Mouse (Mus musculus): ENCODE results near the gene Lman1l. TPM values are rescaled to one million over a fixed set of nuclear protein-coding genes. Genes with fewer than 3 reads are reported as not detected.

Gene Lman1l
- polyA plus RNA-seq, 1 experiment = not detected

DNA sequence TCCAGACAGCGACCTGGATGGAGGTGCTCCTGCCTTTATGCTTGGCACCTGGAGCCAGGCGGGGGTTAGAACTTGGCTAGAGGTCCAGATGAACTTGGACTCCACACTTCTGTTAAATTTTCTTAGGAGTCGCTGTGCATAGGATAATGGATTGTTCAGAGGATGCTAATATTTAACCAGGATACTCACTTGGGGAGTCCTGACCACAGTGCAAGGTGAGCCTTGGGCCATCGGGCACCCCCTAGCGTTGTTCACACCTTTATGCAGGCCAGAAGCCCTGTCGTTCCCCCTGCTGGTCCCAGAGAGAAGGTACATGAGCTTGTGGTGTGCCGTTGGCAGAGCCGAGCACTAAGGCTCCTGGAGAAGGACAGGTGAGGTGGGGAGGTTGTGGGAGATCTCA, 53.7 kb downstream of the Lman1l start:
- H3K4me1 ChIP-seq = peaks cover 98% of the 10 kb centered on the region
- TF ChIP-seq FLI1 (IDR thresholded peaks at IDR 0.05; ENCODE audit: low read length) (no peak), GATA1 (IDR thresholded peaks at IDR 0.05; ENCODE audit: borderline replicate concordance, low read length) (no peak)
- peak overlapping the region; percentile 17 for H3K4me3 ChIP-seq (replicated peaks)
- H3K9me3 ChIP-seq = no peaks in the 10 kb centered on the region; the same call in 1 of the 2 replicates
- no peaks in the 10 kb centered on the region for H3K27me3 ChIP-seq (replicated peaks)
- peaks cover 79% of the 10 kb centered on the region for H3K36me3 ChIP-seq (replicated peaks; ENCODE audit: low read length)

DNA sequence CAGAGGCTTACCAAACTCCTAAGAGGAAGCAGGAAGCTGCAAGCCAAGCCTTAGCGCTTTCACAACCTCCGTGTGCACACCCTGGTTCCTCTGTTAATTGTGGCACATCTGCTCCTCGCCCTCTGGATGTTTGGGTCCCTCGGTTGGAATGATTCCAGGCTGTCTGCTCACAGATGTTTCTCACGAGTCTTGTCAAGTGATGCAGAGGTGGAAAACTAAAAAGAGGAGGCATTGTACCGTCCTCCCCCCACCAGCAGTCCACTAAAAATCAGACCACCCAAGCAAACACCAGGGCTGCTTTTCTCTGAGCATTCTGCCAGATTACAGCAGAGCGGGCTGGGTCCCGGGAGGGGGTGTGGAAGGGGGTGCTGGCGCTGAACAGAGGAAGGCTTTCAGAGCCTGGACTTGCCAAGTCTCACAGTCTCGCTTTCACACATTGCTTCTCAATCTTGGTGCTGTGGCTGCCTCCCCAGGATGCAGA, 54.8 kb downstream of the Lman1l start:
- Histone ChIP-seq H3K27me3 (replicated peaks) (no peaks in the 10 kb centered on the region), H3K4me1 (peaks cover 91% of the 10 kb centered on the region), H3K9me3 (no peaks in the 10 kb centered on the region), H3K4me3 (replicated peaks) (peak overlapping the region; percentile 56), H3K36me3 (replicated peaks; ENCODE audit: low read length) (peaks cover 70% of the 10 kb centered on the region)
- TF ChIP-seq FLI1 (IDR thresholded peaks at IDR 0.05; ENCODE audit: low read length) = no peak
- TF ChIP-seq GATA1 (IDR thresholded peaks at IDR 0.05; ENCODE audit: borderline replicate concordance, low read length) = no peak

DNA sequence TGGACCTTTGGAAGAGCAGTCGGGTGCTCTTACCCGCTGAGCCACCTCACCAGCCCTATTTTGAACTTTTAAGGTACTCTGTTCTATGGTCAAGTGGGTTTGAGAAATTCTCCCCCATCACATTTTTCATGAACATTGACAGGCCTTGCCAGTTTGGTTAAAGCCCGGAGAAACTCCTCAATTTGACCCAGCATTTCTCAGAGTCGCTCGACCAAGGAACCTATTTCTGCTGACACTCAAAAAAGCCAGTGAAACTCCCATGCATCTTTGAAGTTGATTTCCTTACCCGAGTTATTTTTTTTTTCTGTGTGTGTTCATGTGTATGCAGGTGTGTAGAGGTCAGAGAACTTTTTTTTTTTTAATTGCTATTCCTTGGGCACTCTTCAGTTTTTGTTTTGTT, 56.0 kb downstream of the Lman1l start:
- Histone ChIP-seq H3K36me3 (replicated peaks; ENCODE audit: low read length) (peaks cover 60% of the 10 kb centered on the region), H3K4me3 (replicated peaks) (no peak overlapping the region), H3K27me3 (replicated peaks) (no peaks in the 10 kb centered on the region), H3K4me1 (peaks cover 88% of the 10 kb centered on the region), H3K9me3 (no peaks in the 10 kb centered on the region)
- TF ChIP-seq GATA1 (IDR thresholded peaks at IDR 0.05; ENCODE audit: borderline replicate concordance, low read length) = no peak
- TF ChIP-seq FLI1 (IDR thresholded peaks at IDR 0.05; ENCODE audit: low read length) = no peak

DNA sequence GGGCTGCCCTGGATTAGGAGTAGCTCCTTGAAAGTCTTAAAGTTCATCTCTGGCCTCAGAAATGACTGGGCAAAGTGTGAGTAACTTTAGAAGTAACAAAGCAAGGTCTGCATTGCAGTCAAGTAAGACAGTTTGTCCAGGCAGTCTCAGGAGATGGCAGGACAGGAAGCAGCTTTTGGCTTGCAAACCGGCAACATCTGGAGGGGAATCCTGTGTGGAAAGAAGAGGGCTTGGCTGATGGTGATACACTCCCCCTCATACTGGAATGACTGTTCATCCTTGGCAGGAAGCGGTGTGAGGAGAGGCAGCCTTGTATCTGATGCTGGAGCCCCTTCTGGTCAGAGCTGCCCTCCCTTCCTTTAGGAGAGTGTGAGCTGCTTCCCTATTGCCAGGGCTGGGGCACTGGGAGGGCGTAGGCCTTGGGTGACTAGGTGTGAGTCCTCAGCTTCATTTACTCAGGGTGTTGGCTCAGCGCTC, 57.6 kb downstream of the Lman1l start:
- peaks cover 87% of the 10 kb centered on the region for H3K4me1 ChIP-seq
- H3K27me3 ChIP-seq (replicated peaks) = no peaks in the 10 kb centered on the region
- TF ChIP-seq GATA1 (IDR thresholded peaks at IDR 0.05; ENCODE audit: borderline replicate concordance, low read length) (peak; percentile 98), FLI1 (IDR thresholded peaks at IDR 0.05; ENCODE audit: low read length) (peak; percentile 90)
- H3K9me3 ChIP-seq = no peaks in the 10 kb centered on the region
- H3K4me3 ChIP-seq (replicated peaks) = peak overlapping the region; percentile 94
- peaks cover 43% of the 10 kb centered on the region for H3K36me3 ChIP-seq (replicated peaks; ENCODE audit: low read length)

DNA sequence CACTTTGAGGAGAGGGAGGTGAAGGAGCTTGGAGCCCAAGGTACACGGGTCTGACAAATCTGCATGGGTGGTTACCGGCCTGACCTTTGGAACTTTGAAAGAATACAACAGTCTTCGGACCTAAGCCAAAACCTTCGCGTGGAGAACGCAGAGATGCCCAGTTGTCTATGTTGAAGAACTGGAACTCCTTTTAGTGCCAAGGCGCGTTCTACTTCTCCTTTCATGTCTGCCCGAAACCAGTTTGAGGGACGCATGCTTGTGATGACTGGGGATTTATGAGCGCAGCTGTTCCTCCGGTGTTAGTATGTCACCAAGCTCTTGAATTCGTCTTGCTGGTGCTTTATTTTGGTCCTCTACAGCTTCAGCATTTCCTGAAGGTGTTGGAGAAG, 58.9 kb downstream of the Lman1l start:
- H3K27me3 ChIP-seq (replicated peaks) = no peaks in the 10 kb centered on the region
- H3K36me3 ChIP-seq (replicated peaks; ENCODE audit: low read length) = peaks cover 31% of the 10 kb centered on the region
- TF ChIP-seq GATA1 (IDR thresholded peaks at IDR 0.05; ENCODE audit: borderline replicate concordance, low read length) = no peak
- TF ChIP-seq FLI1 (IDR thresholded peaks at IDR 0.05; ENCODE audit: low read length) = no peak
- peak overlapping the region; percentile 94 for H3K4me3 ChIP-seq (replicated peaks)
- H3K9me3 ChIP-seq = no peaks in the 10 kb centered on the region
- H3K4me1 ChIP-seq = peaks cover 87% of the 10 kb centered on the region

DNA sequence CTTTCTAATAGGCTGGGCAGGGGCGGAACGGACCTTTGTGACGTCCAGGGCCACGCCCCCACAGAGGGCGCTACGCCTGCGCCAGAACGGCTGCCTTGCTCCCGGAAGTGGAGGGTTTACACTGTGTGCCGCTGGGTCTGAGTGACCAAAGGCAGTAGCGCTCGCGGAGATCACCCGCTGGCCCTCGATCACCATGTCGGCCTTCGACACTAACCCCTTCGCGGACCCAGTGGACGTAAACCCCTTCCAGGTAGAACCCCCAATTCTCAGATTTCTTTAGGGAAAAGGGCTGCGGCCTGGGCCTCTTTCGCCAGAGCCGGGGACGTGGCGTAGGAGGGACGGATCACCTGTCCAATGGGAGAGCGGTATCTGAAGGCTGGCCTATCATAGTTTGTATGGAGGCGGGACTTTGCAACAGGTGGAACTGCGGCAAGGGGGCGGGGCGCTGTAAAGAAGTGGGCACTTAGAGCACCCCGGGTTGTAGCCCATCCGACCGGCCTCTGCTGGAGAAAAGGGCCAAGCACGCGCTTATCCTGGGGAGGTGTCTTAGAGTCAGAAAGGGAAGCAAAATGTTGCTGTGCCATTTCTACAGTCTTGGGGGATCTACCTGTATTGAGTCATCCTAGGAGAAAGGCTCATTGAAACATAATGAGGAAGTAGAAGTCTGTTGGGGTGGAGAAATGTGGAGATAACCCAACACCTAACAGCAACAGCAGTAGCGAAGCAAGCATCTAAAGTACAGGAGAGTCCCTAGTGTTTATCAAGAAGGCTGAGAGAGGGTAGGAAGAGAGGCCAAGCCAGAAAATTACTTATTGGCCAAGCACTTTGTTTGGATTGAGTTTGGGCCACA, 59.5 kb downstream of the Lman1l start, which contains the start of gene Scamp2:
Gene Scamp2 (plus strand): TSS at position 83 of the 850 bp plus-strand sequence.
- no peaks in the 10 kb centered on the region for H3K9me3 ChIP-seq
- H3K4me3 ChIP-seq (replicated peaks) = peak within 1 kb of the TSS; percentile 94
- H3K4me1 ChIP-seq = peaks cover 81% of the 10 kb centered on the region
- no peaks in the 10 kb centered on the region for H3K27me3 ChIP-seq (replicated peaks)
- no peak for TF ChIP-seq FLI1 (IDR thresholded peaks at IDR 0.05; ENCODE audit: low read length)
- no peak for TF ChIP-seq GATA1 (IDR thresholded peaks at IDR 0.05; ENCODE audit: borderline replicate concordance, low read length)
- H3K36me3 ChIP-seq (replicated peaks; ENCODE audit: low read length) = peaks cover 25% of the 10 kb centered on the region

DNA sequence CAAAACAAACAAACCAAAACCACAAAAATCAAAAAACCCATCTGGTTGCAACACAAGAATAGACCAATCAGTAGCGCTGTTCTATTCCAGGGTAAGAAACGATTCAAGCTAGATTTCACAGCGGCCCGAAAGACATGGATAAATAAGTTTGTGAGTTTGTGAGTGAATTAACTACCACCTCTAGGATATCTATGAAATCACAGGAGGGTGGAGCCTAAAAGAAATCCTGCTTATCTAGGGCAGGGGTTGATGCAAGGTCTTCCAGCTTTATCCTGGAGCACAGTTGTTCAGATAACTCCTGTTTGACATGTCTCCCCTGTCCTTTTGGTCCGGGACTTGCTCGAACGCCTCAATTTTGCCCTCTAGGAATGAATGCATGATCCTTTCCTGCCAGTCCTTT, 60.3 kb downstream of the Lman1l start:
- Histone ChIP-seq H3K27me3 (replicated peaks) (no peaks in the 10 kb centered on the region), H3K4me3 (replicated peaks) (peak overlapping the region; percentile 94), H3K36me3 (replicated peaks; ENCODE audit: low read length) (peaks cover 17% of the 10 kb centered on the region), H3K9me3 (no peaks in the 10 kb centered on the region), H3K4me1 (peaks cover 78% of the 10 kb centered on the region)
- no peak for TF ChIP-seq GATA1 (IDR thresholded peaks at IDR 0.05; ENCODE audit: borderline replicate concordance, low read length)
- TF ChIP-seq FLI1 (IDR thresholded peaks at IDR 0.05; ENCODE audit: low read length) = no peak

DNA sequence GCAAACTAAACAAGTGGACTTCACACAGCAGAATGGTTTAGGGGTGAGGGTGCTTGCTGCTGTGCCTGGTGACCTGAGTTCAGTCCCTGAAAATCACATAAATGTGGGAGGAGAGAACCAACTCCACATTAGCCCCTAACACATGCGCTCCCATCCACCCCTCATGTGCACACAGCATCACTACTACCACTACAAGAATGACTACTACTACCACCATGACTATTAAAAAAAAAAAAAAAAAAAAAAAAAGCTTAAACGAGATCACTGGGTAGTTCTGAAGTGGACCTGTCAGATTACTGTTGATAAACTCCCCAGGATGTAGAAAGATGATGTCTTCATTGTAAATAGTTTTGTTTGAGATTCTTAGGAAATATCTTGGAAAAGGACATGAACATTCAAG, 61.0 kb downstream of the Lman1l start:
- Histone ChIP-seq H3K9me3 (no peaks in the 10 kb centered on the region), H3K36me3 (replicated peaks; ENCODE audit: low read length) (peaks cover 10% of the 10 kb centered on the region), H3K4me1 (peaks cover 74% of the 10 kb centered on the region), H3K4me3 (replicated peaks) (no peak overlapping the region), H3K27me3 (replicated peaks) (no peaks in the 10 kb centered on the region)
- TF ChIP-seq FLI1 (IDR thresholded peaks at IDR 0.05; ENCODE audit: low read length) = no peak
- no peak for TF ChIP-seq GATA1 (IDR thresholded peaks at IDR 0.05; ENCODE audit: borderline replicate concordance, low read length)

DNA sequence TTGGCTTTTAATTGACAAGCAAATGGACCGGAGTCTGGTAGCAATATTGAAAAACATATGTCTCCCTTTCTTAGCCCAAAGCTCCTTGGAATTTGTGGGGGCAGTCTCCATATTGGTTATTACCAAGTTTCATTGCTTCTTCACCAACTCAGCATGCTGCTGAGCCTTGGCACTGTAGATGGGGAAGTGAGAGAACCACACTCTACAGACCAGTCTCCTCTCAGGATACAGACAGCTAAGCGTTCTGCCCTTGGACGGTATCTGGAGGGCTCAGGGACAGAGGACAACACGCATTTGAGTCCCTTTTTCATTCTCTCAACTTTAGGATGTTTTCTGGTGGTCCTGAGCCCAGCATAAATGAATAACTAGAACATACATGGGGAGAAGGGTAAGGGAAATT, 61.9 kb downstream of the Lman1l start:
- H3K27me3 ChIP-seq (replicated peaks) = no peaks in the 10 kb centered on the region
- peaks cover 74% of the 10 kb centered on the region for H3K4me1 ChIP-seq
- no peak overlapping the region for H3K4me3 ChIP-seq (replicated peaks)
- H3K36me3 ChIP-seq (replicated peaks; ENCODE audit: low read length) = peaks cover 5% of the 10 kb centered on the region
- no peaks in the 10 kb centered on the region for H3K9me3 ChIP-seq
- TF ChIP-seq GATA1 (IDR thresholded peaks at IDR 0.05; ENCODE audit: borderline replicate concordance, low read length) (no peak), FLI1 (IDR thresholded peaks at IDR 0.05; ENCODE audit: low read length) (no peak)

DNA sequence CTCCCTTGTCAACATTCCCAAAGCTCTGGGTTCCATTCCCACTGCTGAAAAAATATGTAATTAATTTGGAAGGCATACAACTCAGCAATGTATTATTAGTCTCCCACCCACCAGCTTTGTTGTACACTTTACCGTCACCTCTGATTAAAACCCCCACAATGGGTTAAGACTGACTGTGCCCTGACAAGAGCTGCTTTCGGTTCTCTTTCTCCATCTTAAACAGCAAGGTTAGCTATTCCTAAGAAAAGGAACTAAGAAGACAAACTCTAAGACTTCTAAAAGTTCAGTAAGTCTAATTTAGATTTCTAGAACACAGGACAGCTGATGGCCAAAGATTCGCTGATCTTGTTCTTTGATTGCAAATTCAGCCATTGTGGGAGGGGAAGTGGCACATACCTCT, 63.4 kb downstream of the Lman1l start:
- TF ChIP-seq FLI1 (IDR thresholded peaks at IDR 0.05; ENCODE audit: low read length) (no peak), GATA1 (IDR thresholded peaks at IDR 0.05; ENCODE audit: borderline replicate concordance, low read length) (no peak)
- Histone ChIP-seq H3K4me1 (peaks cover 74% of the 10 kb centered on the region), H3K4me3 (replicated peaks) (no peak overlapping the region), H3K27me3 (replicated peaks) (no peaks in the 10 kb centered on the region), H3K36me3 (replicated peaks; ENCODE audit: low read length) (peaks cover 4% of the 10 kb centered on the region), H3K9me3 (no peaks in the 10 kb centered on the region)

Other genes with a start within 250 kb of the Lman1l start
- 20.9 and 74.6 TPM in 2 replicates for gene Ppcdc, start 180.7 kb downstream of the Lman1l start, polyA plus RNA-seq (2012; ENCODE audit: insufficient read depth, low replicate concordance)
- gene Scamp5, start 152.7 kb downstream of the Lman1l start, polyA plus RNA-seq (2012; ENCODE audit: insufficient read depth, low replicate concordance) = 14.1 and 30.9 TPM in 2 replicates
- gene Rpp25, start 116.7 kb downstream of the Lman1l start, polyA plus RNA-seq (2012; ENCODE audit: insufficient read depth, low replicate concordance) = 0.07 TPM in 1 of 2 replicates, not detected in the other
- gene Cox5a, start 99.5 kb downstream of the Lman1l start, polyA plus RNA-seq (2012; ENCODE audit: insufficient read depth, low replicate concordance) = 240 and 738 TPM in 2 replicates
- 4.9 TPM in 2 replicates for gene Fam219b, start 83.2 kb downstream of the Lman1l start, polyA plus RNA-seq (2012; ENCODE audit: insufficient read depth, low replicate concordance)
- gene Mpi, start 68.0 kb downstream of the Lman1l start, polyA plus RNA-seq (2012; ENCODE audit: insufficient read depth, low replicate concordance) = 1.6 and 4.5 TPM in 2 replicates
- 49.4 and 55.8 TPM in 2 replicates for gene Scamp2, start 59.8 kb downstream of the Lman1l start, polyA plus RNA-seq (2012; ENCODE audit: insufficient read depth, low replicate concordance)
- gene Ulk3, start 31.3 kb downstream of the Lman1l start, polyA plus RNA-seq (2012; ENCODE audit: insufficient read depth, low replicate concordance) = 3.3 and 4.7 TPM in 2 replicates
- gene Cplx3, start 14.5 kb downstream of the Lman1l start, polyA plus RNA-seq (2012; ENCODE audit: insufficient read depth, low replicate concordance) = 1.1 TPM in 1 of 2 replicates, not detected in the other
- 400 and 436 TPM in 2 replicates for gene Csk, start 32.9 kb upstream of the Lman1l start, polyA plus RNA-seq (2012; ENCODE audit: insufficient read depth, low replicate concordance)
- not detected in 2 replicates for gene Cyp1a2, start 62.9 kb upstream of the Lman1l start, polyA plus RNA-seq (2012; ENCODE audit: insufficient read depth, low replicate concordance)
- 1.0 TPM in 1 of 2 replicates, not detected in the other for gene Cyp1a1, start 67.2 kb upstream of the Lman1l start, polyA plus RNA-seq (2012; ENCODE audit: insufficient read depth, low replicate concordance)
- gene Edc3, start 87.8 kb upstream of the Lman1l start, polyA plus RNA-seq (2012; ENCODE audit: insufficient read depth, low replicate concordance) = 1.1 and 2.8 TPM in 2 replicates
- gene Clk3, start 145.1 kb upstream of the Lman1l start, polyA plus RNA-seq (2012; ENCODE audit: insufficient read depth, low replicate concordance) = 68.1 and 100 TPM in 2 replicates
- 33.5 and 107 TPM in 2 replicates for gene Arid3b, start 216.0 kb upstream of the Lman1l start, polyA plus RNA-seq (2012; ENCODE audit: insufficient read depth, low replicate concordance)